8 mouse cellular contexts compared by ENCODE assay signal in the genomic region with DNA sequence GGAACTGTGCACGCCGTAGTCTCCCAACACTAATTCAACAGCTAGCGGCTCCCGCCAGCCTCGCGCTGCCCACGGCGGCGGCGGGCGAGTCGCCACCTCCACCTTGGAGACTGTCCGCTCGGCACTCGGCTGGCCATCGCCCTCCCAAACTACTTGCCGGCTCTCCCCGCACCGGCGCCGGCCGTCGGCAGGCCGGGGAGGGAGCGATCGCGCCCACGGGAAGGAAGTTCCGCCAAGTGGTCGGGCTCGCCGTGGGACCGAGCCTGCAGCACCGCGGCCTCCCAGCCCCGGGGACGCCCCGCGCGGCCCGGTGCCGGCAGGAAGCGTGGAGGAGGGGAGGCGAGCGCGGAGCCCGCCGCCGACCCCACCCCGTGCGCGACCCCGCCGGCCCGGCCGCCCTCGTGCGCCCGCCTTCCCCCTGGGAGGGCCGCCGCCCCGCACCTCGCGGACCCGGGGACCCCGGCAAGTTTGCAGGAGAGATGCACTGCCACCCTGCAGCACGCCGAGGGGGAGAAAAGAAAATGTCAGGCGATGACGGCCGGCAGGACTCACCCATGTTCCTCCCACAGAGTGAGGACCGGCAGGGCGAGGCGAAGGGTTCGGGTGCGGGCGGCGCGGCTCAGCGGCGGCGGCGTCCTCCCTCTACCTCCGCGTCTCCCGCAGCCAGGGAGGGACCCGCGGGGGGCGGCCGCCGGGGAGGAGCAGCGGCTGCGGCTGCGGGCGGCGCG. TPM values are rescaled to one million over a fixed set of nuclear protein-coding genes. Genes with fewer than 3 reads are reported as not detected.
A peak's percentile ranks its signal among the peaks of the same experiment; 100 is the strongest.
DNase-seq lines count a peak whose midpoint lies in the region; ATAC-seq and TF ChIP-seq lines count a peak whose summit lies in the region.

A gene (minus strand): TSS at position 718 of the 728 bp plus-strand sequence.

- DNase-seq in 3T3-L1 (ENCODE audit: low read depth, low spot score): peak; percentile 56
- peak; percentile 42 to 43 for DNase-seq in adrenal gland, postnatal 4 days (ENCODE audit: low spot score in 2 of 2)
- DNase-seq in embryonic facial prominence, embryonic 14.5 days (ENCODE audit: low spot score): peak; percentile 61
- peak; percentile 50 for DNase-seq in heart, adult 8-10 months (ENCODE audit: low spot score)
- DNase-seq in kidney, adult 9 months: peak; percentile 57
- DNase-seq in midbrain, postnatal 0 days (ENCODE audit: low spot score): peak; percentile 31
- DNase-seq in spleen, postnatal 10 days (ENCODE audit: low spot score in 2 of 2): peak; percentile 64 to 70

- peak within 1 kb of the TSS; percentile 98 for H3K27ac ChIP-seq in embryonic facial prominence, embryonic 14.5 days (replicated peaks; ENCODE audit: low read depth, low read length)
- H3K27ac ChIP-seq in limb, embryonic 15.5 days: peak within 1 kb of the TSS; percentile 97
- H3K27ac ChIP-seq in midbrain, postnatal 0 days (ENCODE audit: low read depth, low read length): peak within 1 kb of the TSS; percentile 95

- TF ChIP-seq CTCF in midbrain, postnatal 0 days (IDR thresholded peaks at IDR 0.05): no peak

- WGBS in embryonic facial prominence, embryonic 14.5 days: 0% methylated on average over 14 of the region's 97 CpGs
- under 1% methylated on average over 63 of the region's 97 CpGs for WGBS in limb, embryonic 15.5 days
- WGBS in midbrain, postnatal 0 days: under 1% methylated on average over 50 of the region's 97 CpGs

- peak; percentile 67 for ATAC-seq in embryonic facial prominence, embryonic 14.5 days (ENCODE audit: low read depth)
- ATAC-seq in limb, embryonic 15.5 days (ENCODE audit: insufficient number of reproducible peaks, low FRiP score, low TSS enrichment, low read depth): peak; percentile 56
- ATAC-seq in midbrain, postnatal 0 days (ENCODE audit: low FRiP score): peak; percentile 68

- peak within 1 kb of the TSS; percentile 81 for H3K4me2 ChIP-seq in embryonic facial prominence, embryonic 14.5 days (ENCODE audit: low read depth, low read length)
- peak within 1 kb of the TSS; percentile 94 for H3K4me2 ChIP-seq in limb, embryonic 15.5 days
- peak within 1 kb of the TSS; percentile 80 for H3K4me2 ChIP-seq in midbrain, postnatal 0 days (ENCODE audit: low read depth, low read length, poor library complexity, severe bottlenecking)

- no peaks in the 10 kb centered on the region for H3K27me3 ChIP-seq in embryonic facial prominence, embryonic 14.5 days (replicated peaks; ENCODE audit: control insufficient read depth, insufficient read depth, low read length)
- no peaks in the 10 kb centered on the region for H3K27me3 ChIP-seq in limb, embryonic 15.5 days
- H3K27me3 ChIP-seq in midbrain, postnatal 0 days (ENCODE audit: insufficient read depth, low read length): no peaks in the 10 kb centered on the region

- H3K9me3 ChIP-seq in embryonic facial prominence, embryonic 14.5 days (ENCODE audit: control insufficient read depth, low read length): no peaks in the 10 kb centered on the region
- H3K9me3 ChIP-seq in limb, embryonic 15.5 days: no peaks in the 10 kb centered on the region
- H3K9me3 ChIP-seq in midbrain, postnatal 0 days (ENCODE audit: low read length): no peaks in the 10 kb centered on the region

- H3K4me3 ChIP-seq in embryonic facial prominence, embryonic 14.5 days (ENCODE audit: low read depth, low read length): peak within 1 kb of the TSS; percentile 96
- peak within 1 kb of the TSS; percentile 91 for H3K4me3 ChIP-seq in limb, embryonic 15.5 days
- peak within 1 kb of the TSS; percentile 93 for H3K4me3 ChIP-seq in midbrain, postnatal 0 days (ENCODE audit: low read depth, low read length)

- no peaks in the 10 kb centered on the region for H3K36me3 ChIP-seq in embryonic facial prominence, embryonic 14.5 days (ENCODE audit: control insufficient read depth, insufficient read depth, low read length)
- H3K36me3 ChIP-seq in limb, embryonic 15.5 days: no peaks in the 10 kb centered on the region
- H3K36me3 ChIP-seq in midbrain, postnatal 0 days (ENCODE audit: insufficient read depth, low read length): no peaks in the 10 kb centered on the region

- peaks cover 8% of the 10 kb centered on the region for H3K4me1 ChIP-seq in embryonic facial prominence, embryonic 14.5 days (ENCODE audit: control insufficient read depth, insufficient read depth, low read length)
- H3K4me1 ChIP-seq in limb, embryonic 15.5 days: peaks cover 17% of the 10 kb centered on the region
- H3K4me1 ChIP-seq in midbrain, postnatal 0 days (ENCODE audit: insufficient read depth, low read length): 0 out of 2 replicates have a peak, but pooled peaks cover 5% of the 10 kb centered on the region

- H3K9ac ChIP-seq in embryonic facial prominence, embryonic 14.5 days (ENCODE audit: low read depth, low read length): peak within 1 kb of the TSS; percentile 94
- H3K9ac ChIP-seq in limb, embryonic 15.5 days: peak within 1 kb of the TSS; percentile 95
- peak within 1 kb of the TSS; percentile 80 for H3K9ac ChIP-seq in midbrain, postnatal 0 days (replicated peaks; ENCODE audit: low read length, poor library complexity, severe bottlenecking)

RNA-seq across cellular contexts. Expression of the gene that starts here (rescaled TPM):
- total RNA-seq in adrenal gland, postnatal 4 days (2021): 10 to 100 TPM; 49.2 to 58.4 TPM
- polyA plus RNA-seq in embryonic facial prominence, embryonic 14.5 days (2014; fragmentation: Nextera tagmentation; extraction: Ambion mirVana): 61.5 and 62.5 TPM in 2 replicates
- total RNA-seq in heart, adult 8-10 months (2022): 10 to 100 TPM; 24.3 to 28.6 (median 26.1) TPM
- polyA plus RNA-seq in limb, embryonic 15.5 days (2015; fragmentation: Nextera tagmentation; extraction: Ambion mirVana): 51.3 and 53.3 TPM in 2 replicates
- total RNA-seq in midbrain, postnatal 0 days (2014; rRNA removed): 110 and 117 TPM in 2 replicates
- 76.6 and 78.4 TPM in 2 replicates for polyA plus RNA-seq in midbrain, postnatal 0 days (2015; fragmentation: Nextera tagmentation; extraction: Ambion mirVana)

Comparison
In these comparisons a context has a peak if more than half of its experiments do, and no peak if none do; other contexts are left out.
1. Peak in every context shown above with its lines: DNase-seq, ATAC-seq, H3K4me3 ChIP-seq and H3K27ac ChIP-seq.